Mouse (Mus musculus): ENCODE measurements around the gene Sgk1. TPM values are rescaled to one million over a fixed set of nuclear protein-coding genes. Genes with fewer than 3 reads are reported as not detected.

Gene Sgk1
- polyA plus RNA-seq, 1 experiment, result 40.4 TPM

DNA sequence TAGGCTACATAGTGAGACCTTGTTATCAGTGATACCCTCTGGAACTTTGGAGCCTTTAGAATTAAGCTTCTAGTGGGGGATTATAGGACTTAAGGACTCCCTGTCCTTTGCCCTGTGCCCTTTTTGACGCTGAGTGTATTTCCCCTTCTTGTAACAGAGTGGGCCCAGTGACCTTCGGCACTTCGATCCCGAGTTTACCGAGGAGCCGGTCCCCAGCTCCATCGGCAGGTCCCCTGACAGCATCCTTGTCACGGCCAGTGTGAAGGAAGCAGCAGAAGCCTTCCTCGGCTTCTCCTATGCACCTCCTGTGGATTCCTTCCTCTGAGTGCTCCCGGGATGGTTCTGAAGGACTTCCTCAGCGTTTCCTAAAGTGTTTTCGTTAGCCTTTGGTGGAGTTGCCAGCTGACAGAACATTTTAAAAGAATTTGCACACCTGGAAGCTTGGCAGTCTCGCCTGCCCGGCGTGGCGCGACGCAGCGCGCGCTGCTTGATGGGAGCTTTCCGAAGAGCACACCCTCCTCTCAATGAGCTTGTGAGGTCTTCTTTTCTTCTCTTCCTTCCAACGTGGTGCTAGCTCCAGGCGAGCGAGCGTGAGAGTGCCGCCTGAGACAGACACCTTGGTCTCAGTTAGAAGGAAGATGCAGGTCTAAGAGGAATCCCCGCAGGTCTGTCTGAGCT lies 116.7 kb downstream of the Sgk1 start:
- Histone ChIP-seq H3K4me3 (replicated peaks; ENCODE audit: insufficient read depth, low read depth, low read length) (peak overlapping the region; percentile 39), H3K4me1 (ENCODE audit: control insufficient read depth, insufficient read depth, low read length) (no peaks in the 10 kb centered on the region; the same call in none of the 2 replicates), H3K27me3 (ENCODE audit: control insufficient read depth, insufficient read depth, low read length) (no peaks in the 10 kb centered on the region), H3K27ac (ENCODE audit: insufficient read depth, low read length) (peak overlapping the region; percentile 27; the same call in 1 of the 2 replicates)
- WGBS, result 63% methylated on average over 28 of the region's 28 CpGs
- no peak for DNase-seq
- TF ChIP-seq POLR2A (IDR thresholded peaks at IDR 0.05; ENCODE audit: borderline replicate concordance, insufficient read depth, low read length) (no peak), CTCF (IDR thresholded peaks at IDR 0.05; ENCODE audit: borderline replicate concordance, insufficient read depth, low read depth, low read length) (no peak)

DNA sequence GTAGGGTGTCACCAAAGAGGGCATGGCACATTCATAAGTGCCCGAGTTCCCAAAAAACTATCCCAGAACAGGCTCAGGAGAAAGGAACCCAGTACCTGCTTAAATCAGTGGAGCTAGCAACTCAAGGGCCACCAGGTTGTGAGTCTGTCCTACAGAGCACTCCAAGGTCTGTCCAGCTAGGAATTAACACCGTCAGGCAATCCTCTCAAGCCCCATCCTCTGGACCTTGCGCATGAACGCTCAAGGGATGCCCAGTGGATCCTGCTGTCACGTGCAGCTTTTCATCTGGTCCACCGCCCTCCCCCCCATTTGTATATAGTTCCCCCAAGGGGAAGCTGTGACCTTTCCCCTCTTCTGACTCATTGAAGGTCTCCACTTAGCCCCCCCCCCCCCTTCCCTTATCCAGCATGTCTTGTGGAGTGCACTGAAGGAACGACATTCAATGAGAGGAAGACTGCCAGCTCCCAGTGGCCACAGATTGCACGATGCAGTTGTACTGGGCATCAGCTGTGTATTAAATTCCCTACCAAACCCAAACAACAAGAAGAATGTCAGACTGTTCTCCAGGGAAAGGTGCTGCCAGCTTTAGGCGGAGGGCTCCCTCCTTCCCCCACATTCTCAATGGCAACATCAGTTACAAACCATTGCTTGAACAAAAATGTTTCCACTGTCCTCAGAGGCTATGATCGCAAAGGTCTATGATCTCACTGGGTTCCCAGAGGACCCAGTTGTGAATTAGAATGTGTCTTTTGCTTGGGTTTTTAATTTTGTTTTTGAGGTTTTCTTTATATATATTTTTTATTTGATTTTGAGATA lies 118.7 kb downstream of the Sgk1 start:
- DNase-seq, result no peak
- Histone ChIP-seq H3K27me3 (ENCODE audit: control insufficient read depth, insufficient read depth, low read length) (no peaks in the 10 kb centered on the region), H3K4me3 (replicated peaks; ENCODE audit: insufficient read depth, low read depth, low read length) (no peak overlapping the region), H3K4me1 (ENCODE audit: control insufficient read depth, insufficient read depth, low read length) (no peaks in the 10 kb centered on the region; the same call in none of the 2 replicates), H3K27ac (ENCODE audit: insufficient read depth, low read length) (no peak overlapping the region)
- TF ChIP-seq POLR2A (IDR thresholded peaks at IDR 0.05; ENCODE audit: borderline replicate concordance, insufficient read depth, low read length) (no peak), CTCF (IDR thresholded peaks at IDR 0.05; ENCODE audit: borderline replicate concordance, insufficient read depth, low read depth, low read length) (no peak)
- 46% methylated on average over 10 of the region's 10 CpGs for WGBS

DNA sequence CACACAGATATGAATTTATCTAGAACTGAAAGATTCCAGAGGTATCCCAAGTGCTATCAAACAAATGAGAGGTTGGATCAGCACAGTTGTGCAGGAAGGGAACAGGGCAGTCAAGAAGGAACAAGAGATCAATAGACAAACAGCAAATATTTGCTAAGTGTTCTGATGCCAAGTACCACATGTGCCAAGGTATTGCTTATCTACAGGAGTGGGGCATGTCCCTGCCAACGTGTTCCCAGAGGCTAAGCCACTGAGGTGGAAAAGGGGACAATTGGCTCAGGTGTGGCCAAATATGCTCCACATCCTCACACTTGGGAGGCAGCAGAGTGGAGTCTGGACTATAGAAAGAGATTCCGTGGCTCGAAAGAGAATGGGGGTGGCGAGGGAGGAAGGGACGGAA lies 119.6 kb downstream of the Sgk1 start:
- DNase-seq, result no peak
- H3K27ac ChIP-seq (ENCODE audit: insufficient read depth, low read length), result no peak overlapping the region
- no peaks in the 10 kb centered on the region for H3K27me3 ChIP-seq (ENCODE audit: control insufficient read depth, insufficient read depth, low read length)
- WGBS, result 57% methylated on average over 5 of the region's 5 CpGs
- H3K4me3 ChIP-seq (replicated peaks; ENCODE audit: insufficient read depth, low read depth, low read length), result no peak overlapping the region
- no peaks in the 10 kb centered on the region; the same call in 1 of the 2 replicates for H3K4me1 ChIP-seq (ENCODE audit: control insufficient read depth, insufficient read depth, low read length)
- TF ChIP-seq CTCF (IDR thresholded peaks at IDR 0.05; ENCODE audit: borderline replicate concordance, insufficient read depth, low read depth, low read length) (no peak), POLR2A (IDR thresholded peaks at IDR 0.05; ENCODE audit: borderline replicate concordance, insufficient read depth, low read length) (no peak)

DNA sequence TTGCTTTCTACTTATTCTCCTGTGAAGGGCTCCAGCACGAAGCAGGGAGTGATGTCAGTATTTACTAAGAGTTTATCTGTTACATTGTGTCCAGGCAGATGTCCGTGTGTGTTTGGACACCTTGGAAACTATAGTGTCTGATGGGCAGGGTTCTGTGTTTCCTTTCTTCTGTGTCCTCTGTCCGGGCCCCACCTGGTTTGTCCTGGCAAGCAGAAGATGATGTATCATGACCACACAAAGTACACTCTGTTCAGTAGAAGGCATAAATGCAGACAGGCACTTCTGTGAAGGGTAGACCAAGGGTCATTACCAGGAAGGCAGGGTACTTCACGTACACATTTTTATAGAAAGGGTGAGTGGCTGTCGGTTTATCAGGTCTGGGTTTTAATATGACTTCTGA lies 122.8 kb downstream of the Sgk1 start:
- H3K27ac ChIP-seq (ENCODE audit: insufficient read depth, low read length), result no peak overlapping the region
- peak in 1 of 2 experiments; percentile 2 for DNase-seq
- TF ChIP-seq POLR2A (IDR thresholded peaks at IDR 0.05; ENCODE audit: borderline replicate concordance, insufficient read depth, low read length) (no peak), CTCF (IDR thresholded peaks at IDR 0.05; ENCODE audit: borderline replicate concordance, insufficient read depth, low read depth, low read length) (no peak)
- H3K4me3 ChIP-seq (replicated peaks; ENCODE audit: insufficient read depth, low read depth, low read length), result no peak overlapping the region
- WGBS, result 79% methylated on average over 5 of the region's 5 CpGs
- H3K27me3 ChIP-seq (ENCODE audit: control insufficient read depth, insufficient read depth, low read length), result no peaks in the 10 kb centered on the region
- no peaks in the 10 kb centered on the region for H3K4me1 ChIP-seq (ENCODE audit: control insufficient read depth, insufficient read depth, low read length)

DNA sequence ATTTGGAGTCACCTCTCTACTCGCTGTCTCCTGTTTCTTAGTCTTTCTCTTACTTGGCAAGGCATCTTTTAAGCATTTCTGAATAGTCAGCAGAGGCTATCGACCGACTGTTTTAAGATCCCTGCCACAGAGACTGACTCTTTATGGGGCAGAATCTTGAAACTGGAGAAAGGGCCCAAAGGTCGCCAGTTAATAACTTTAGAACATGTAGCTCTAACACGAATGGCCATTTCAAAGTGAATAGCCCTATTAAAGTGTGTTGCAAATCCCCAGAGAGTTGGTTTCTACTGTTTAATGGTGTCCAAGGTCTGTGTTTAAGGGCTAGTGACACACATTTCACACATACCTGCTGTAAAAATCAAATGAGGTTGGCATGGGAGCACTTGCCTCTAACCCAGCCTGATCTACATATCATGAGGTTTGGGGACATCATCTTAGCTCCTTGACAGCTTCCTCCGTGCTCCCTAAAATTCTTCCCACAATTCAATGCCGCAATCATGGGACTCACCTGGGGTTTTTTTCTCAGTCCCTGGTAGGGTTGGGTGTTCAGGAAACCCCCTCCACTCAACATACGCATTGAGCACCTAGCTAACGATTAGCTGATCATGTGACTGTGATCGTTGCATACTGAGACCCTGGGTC lies 125.3 kb downstream of the Sgk1 start:
- 88% methylated on average over 10 of the region's 10 CpGs for WGBS
- no peak overlapping the region for H3K27ac ChIP-seq (ENCODE audit: insufficient read depth, low read length)
- H3K4me3 ChIP-seq (replicated peaks; ENCODE audit: insufficient read depth, low read depth, low read length), result no peak overlapping the region

DNA sequence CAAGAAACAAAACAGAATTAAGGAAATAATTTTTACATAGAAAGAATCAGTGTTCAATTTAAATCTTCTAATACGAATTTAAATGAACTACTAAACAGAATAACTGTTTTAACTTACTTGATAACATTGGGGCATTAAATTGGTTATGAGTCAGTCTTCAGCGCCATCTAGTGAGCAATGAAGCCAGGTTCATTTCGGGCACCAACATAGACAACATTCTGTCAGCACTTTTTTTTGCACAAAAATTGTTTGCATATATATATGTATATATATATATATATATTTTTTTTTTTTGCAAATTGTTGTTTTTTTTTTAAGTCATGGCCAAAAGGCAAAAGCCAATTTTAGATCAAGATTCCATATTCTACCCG lies 125.8 kb downstream of the Sgk1 start:
- H3K27me3 ChIP-seq (ENCODE audit: control insufficient read depth, insufficient read depth, low read length), result no peaks in the 10 kb centered on the region
- no peaks in the 10 kb centered on the region for H3K4me1 ChIP-seq (ENCODE audit: control insufficient read depth, insufficient read depth, low read length)
- no peak overlapping the region for H3K4me3 ChIP-seq (replicated peaks; ENCODE audit: insufficient read depth, low read depth, low read length)
- WGBS, result 35% methylated on average over 4 of the region's 4 CpGs
- peak; percentile 41; the same call in 1 of the 2 replicates for TF ChIP-seq CTCF (IDR thresholded peaks at IDR 0.05; ENCODE audit: borderline replicate concordance, insufficient read depth, low read depth, low read length)
- no peak for TF ChIP-seq POLR2A (IDR thresholded peaks at IDR 0.05; ENCODE audit: borderline replicate concordance, insufficient read depth, low read length)
- DNase-seq, result peak in 1 of 2 experiments; percentile 30
- no peak overlapping the region for H3K27ac ChIP-seq (ENCODE audit: insufficient read depth, low read length)

More for the DNA sequence above, 125.3 kb downstream of the Sgk1 start:
- no peak for DNase-seq
- Histone ChIP-seq H3K4me1 (ENCODE audit: control insufficient read depth, insufficient read depth, low read length) (no peaks in the 10 kb centered on the region), H3K27me3 (ENCODE audit: control insufficient read depth, insufficient read depth, low read length) (no peaks in the 10 kb centered on the region)
- TF ChIP-seq POLR2A (IDR thresholded peaks at IDR 0.05; ENCODE audit: borderline replicate concordance, insufficient read depth, low read length), result no peak
- no peak for TF ChIP-seq CTCF (IDR thresholded peaks at IDR 0.05; ENCODE audit: borderline replicate concordance, insufficient read depth, low read depth, low read length)

DNA sequence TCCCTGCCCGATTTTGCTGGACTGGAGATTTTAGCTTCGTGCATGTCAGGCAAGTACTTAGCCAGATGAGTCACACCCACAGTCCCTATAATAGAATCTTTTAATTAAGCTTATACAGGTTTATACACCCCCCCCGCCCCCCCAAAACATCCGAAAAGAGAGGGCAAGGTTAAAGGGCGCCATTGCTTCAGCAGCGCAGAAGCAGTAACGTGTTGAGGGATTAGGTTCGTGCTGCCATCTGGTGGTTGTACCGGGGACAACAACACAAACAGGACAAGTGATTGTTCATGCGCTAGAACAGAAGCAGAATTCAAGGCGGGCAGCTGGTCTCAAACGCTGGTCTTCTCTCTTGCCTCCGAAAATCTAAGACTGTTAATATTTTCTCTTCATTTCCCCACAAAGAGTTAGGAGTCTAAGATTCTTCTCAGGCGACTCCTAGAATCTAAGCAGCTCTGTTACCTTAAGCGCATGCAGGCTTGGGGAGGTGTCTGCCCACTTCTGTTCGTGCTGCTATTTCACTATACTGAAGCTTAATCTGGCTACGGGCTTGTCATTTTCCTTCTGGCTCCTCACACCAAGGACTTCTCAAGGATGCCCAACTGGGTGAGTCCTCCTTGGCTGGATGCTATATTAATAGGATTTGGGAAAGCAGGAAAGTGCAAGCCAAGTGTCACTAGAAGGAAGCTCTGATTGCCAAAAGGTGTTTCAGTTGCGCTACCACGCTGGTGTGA lies 128.3 kb downstream of the Sgk1 start:
- H3K4me3 ChIP-seq (replicated peaks; ENCODE audit: insufficient read depth, low read depth, low read length), result no peak overlapping the region
- no peaks in the 10 kb centered on the region for H3K27me3 ChIP-seq (ENCODE audit: control insufficient read depth, insufficient read depth, low read length)
- no peaks in the 10 kb centered on the region for H3K4me1 ChIP-seq (ENCODE audit: control insufficient read depth, insufficient read depth, low read length)
- WGBS, result 32% methylated on average over 19 of the region's 19 CpGs
- no peak overlapping the region for H3K27ac ChIP-seq (ENCODE audit: insufficient read depth, low read length)
- TF ChIP-seq POLR2A (IDR thresholded peaks at IDR 0.05; ENCODE audit: borderline replicate concordance, insufficient read depth, low read length) (no peak), CTCF (IDR thresholded peaks at IDR 0.05; ENCODE audit: borderline replicate concordance, insufficient read depth, low read depth, low read length) (peak; percentile 83)
- peak; percentile 66 to 81 for DNase-seq
